Mouse (Mus musculus) lung, embryonic 15.5 days (tissue): ENCODE measurements around the gene Pard3. TPM values are rescaled to one million over a fixed set of nuclear protein-coding genes. Genes with fewer than 3 reads are reported as not detected.

ENCODE experiments used
- ATAC-seq: fragments of 200-750 bp; cut with Nextera tagmentation; 2 replicates; pipeline ENCODE4 v1.8.0; 2017; ENCODE audit warnings: moderate number of reproducible peaks, borderline replicate concordance; ENCODE audit not compliant: low FRiP score, low TSS enrichment; ENCODE audit errors: extremely low read depth
- H3K27ac ChIP-seq: fragments of 300-500 bp; sonication (generic); 2 replicates; pipeline ENCODE4 v1.5.1; 2015; ENCODE audit warnings: moderate library complexity, mild to moderate bottlenecking, inconsistent platforms
- H3K27me3 ChIP-seq: fragments of 300-500 bp; sonication (generic); 2 replicates; pipeline ENCODE4 v1.6.1; 2015; ENCODE audit warnings: inconsistent platforms
- H3K36me3 ChIP-seq: fragments of 300-500 bp; sonication (generic); 2 replicates; pipeline ENCODE4 v1.6.1; 2015; ENCODE audit warnings: inconsistent platforms
- H3K4me1 ChIP-seq: fragments of 300-500 bp; sonication (generic); 2 replicates; pipeline ENCODE4 v1.6.1; 2015; ENCODE audit warnings: inconsistent platforms
- H3K4me2 ChIP-seq: fragments of 300-500 bp; sonication (generic); 2 replicates; pipeline ENCODE4 v1.6.1; 2015; ENCODE audit warnings: inconsistent platforms, mild to moderate bottlenecking, moderate library complexity
- H3K4me3 ChIP-seq: fragments of 300-500 bp; sonication (generic); 2 replicates; pipeline ENCODE4 v1.5.1; 2015; ENCODE audit warnings: mild to moderate bottlenecking, inconsistent platforms
- H3K9ac ChIP-seq: fragments of 300-500 bp; sonication (generic); 2 replicates; pipeline ENCODE4 v1.6.1; 2015; ENCODE audit warnings: inconsistent platforms
- H3K9me3 ChIP-seq: fragments of 300-500 bp; sonication (generic); 2 replicates; pipeline ENCODE4 v1.6.1; 2016; ENCODE audit warnings: inconsistent platforms
- WGBS: fragments of 180-500 bp; shearing (Covaris S2); methylation state at CpG from one replicate; pipeline ENCODE4 v1.1.7; 2015; 5-methylcytosine and 5-hydroxymethylcytosine counted together
- polyA plus RNA-seq: library from polyadenylated mRNA; unstranded; fragments of >200 nt; fragmentation: Nextera tagmentation; extraction: Ambion mirVana; gene quantifications from 2 replicates; pipeline ENCODE4 v1.2.1, GENCODE M21; 2015

The Pard3 gene
- polyA plus RNA-seq, 1 experiment from 2014 or later = 21.9 TPM

GRCm38 (mm10) chr8:127220615-127221014 is 156.9 kb downstream of the Pard3 start:
- Histone ChIP-seq H3K9ac (no peak overlapping the region), H3K36me3 (no peaks in the 10 kb centered on the region), H3K9me3 (no peaks in the 10 kb centered on the region), H3K4me1 (peaks cover 17% of the 10 kb centered on the region; the same call in 1 of the 2 replicates), H3K27ac (no peak overlapping the region), H3K27me3 (no peaks in the 10 kb centered on the region), H3K4me3 (no peak overlapping the region), H3K4me2 (no peak overlapping the region)
- 46% methylated on average over 7 of the region's 7 CpGs for WGBS
- peak; percentile 27; the same call in 1 of the 2 replicates for ATAC-seq

- no peak overlapping the region for H3K27ac ChIP-seq
- peaks cover 29% of the 10 kb centered on the region for H3K4me1 ChIP-seq
- ATAC-seq = no peak
- H3K4me3 ChIP-seq = no peak overlapping the region
- no peak overlapping the region for H3K9ac ChIP-seq
- 63% methylated on average over 3 of the region's 3 CpGs for WGBS
- no peaks in the 10 kb centered on the region for H3K27me3 ChIP-seq
- no peak overlapping the region for H3K4me2 ChIP-seq
- no peaks in the 10 kb centered on the region for H3K9me3 ChIP-seq
- no peaks in the 10 kb centered on the region for H3K36me3 ChIP-seq
Observed at GRCm38 (mm10) chr8:127222361-127222760, 158.7 kb downstream of the Pard3 start.

GRCm38 (mm10) chr8:127226996-127227395 is 163.3 kb downstream of the Pard3 start:
- H3K9me3 ChIP-seq = no peaks in the 10 kb centered on the region
- ATAC-seq = no peak

GRCm38 (mm10) chr8:127227407-127227806 is 163.7 kb downstream of the Pard3 start:
- ATAC-seq = peak; percentile 52; the same call in 1 of the 2 replicates
- Histone ChIP-seq H3K27me3 (no peaks in the 10 kb centered on the region), H3K4me2 (no peak overlapping the region), H3K36me3 (no peaks in the 10 kb centered on the region), H3K4me3 (no peak overlapping the region), H3K9ac (no peak overlapping the region), H3K9me3 (no peaks in the 10 kb centered on the region), H3K4me1 (peaks cover 15% of the 10 kb centered on the region), H3K27ac (no peak overlapping the region)
- WGBS = 73% methylated on average over 4 of the region's 4 CpGs

More at GRCm38 (mm10) chr8:127226996-127227395, 163.3 kb downstream of the Pard3 start:
- Histone ChIP-seq H3K4me3 (no peak overlapping the region), H3K27ac (no peak overlapping the region), H3K9ac (no peak overlapping the region), H3K4me1 (peaks cover 15% of the 10 kb centered on the region), H3K27me3 (no peaks in the 10 kb centered on the region), H3K4me2 (no peak overlapping the region), H3K36me3 (no peaks in the 10 kb centered on the region)
- WGBS = 21% methylated on average over 1 of the region's 1 CpGs

GRCm38 (mm10) chr8:127229325-127230232 is 165.9 kb downstream of the Pard3 start:
- Histone ChIP-seq H3K4me1 (peaks cover 15% of the 10 kb centered on the region), H3K36me3 (no peaks in the 10 kb centered on the region), H3K27me3 (no peaks in the 10 kb centered on the region), H3K4me3 (no peak overlapping the region), H3K9ac (no peak overlapping the region), H3K4me2 (no peak overlapping the region), H3K9me3 (no peaks in the 10 kb centered on the region), H3K27ac (no peak overlapping the region)
- 69% methylated on average over 15 of the region's 15 CpGs for WGBS
- ATAC-seq = no peak

- Histone ChIP-seq H3K4me3 (no peak overlapping the region), H3K9me3 (no peaks in the 10 kb centered on the region), H3K4me2 (no peak overlapping the region), H3K27me3 (no peaks in the 10 kb centered on the region), H3K36me3 (no peaks in the 10 kb centered on the region), H3K4me1 (peaks cover 15% of the 10 kb centered on the region), H3K9ac (no peak overlapping the region), H3K27ac (no peak overlapping the region)
- ATAC-seq = no peak
- 83% methylated on average over 8 of the region's 8 CpGs for WGBS
Observed at GRCm38 (mm10) chr8:127230233-127230595, 166.5 kb downstream of the Pard3 start.

GRCm38 (mm10) chr8:127243351-127243750 is 179.7 kb downstream of the Pard3 start:
- Histone ChIP-seq H3K4me2 (no peak overlapping the region), H3K9ac (no peak overlapping the region), H3K36me3 (no peaks in the 10 kb centered on the region), H3K27me3 (no peaks in the 10 kb centered on the region), H3K4me1 (peaks cover 5% of the 10 kb centered on the region), H3K9me3 (no peaks in the 10 kb centered on the region), H3K27ac (no peak overlapping the region), H3K4me3 (no peak overlapping the region)
- WGBS = 76% methylated on average over 4 of the region's 4 CpGs
- ATAC-seq = no peak

- no peak overlapping the region for H3K4me3 ChIP-seq
- ATAC-seq = no peak
- H3K4me2 ChIP-seq = no peak overlapping the region
- H3K27ac ChIP-seq = no peak overlapping the region
- H3K4me1 ChIP-seq = peaks cover 5% of the 10 kb centered on the region
- WGBS = 49% methylated on average over 11 of the region's 11 CpGs
- H3K9me3 ChIP-seq = no peaks in the 10 kb centered on the region
- H3K9ac ChIP-seq = no peak overlapping the region
- H3K27me3 ChIP-seq = no peaks in the 10 kb centered on the region
- no peaks in the 10 kb centered on the region for H3K36me3 ChIP-seq
Observed at GRCm38 (mm10) chr8:127243841-127244240, 180.1 kb downstream of the Pard3 start.

GRCm38 (mm10) chr8:127250746-127251145 is 187.1 kb downstream of the Pard3 start:
- H3K4me2 ChIP-seq = no peak overlapping the region
- WGBS = 47% methylated on average over 4 of the region's 4 CpGs

GRCm38 (mm10) chr8:127251476-127251875 is 187.8 kb downstream of the Pard3 start:
- no peak for ATAC-seq
- H3K27ac ChIP-seq = no peak overlapping the region
- no peaks in the 10 kb centered on the region for H3K27me3 ChIP-seq
- H3K4me2 ChIP-seq = no peak overlapping the region
- peaks cover 4% of the 10 kb centered on the region; the same call in 1 of the 2 replicates for H3K4me1 ChIP-seq
- 87% methylated on average over 3 of the region's 3 CpGs for WGBS
- H3K9ac ChIP-seq = no peak overlapping the region
- H3K4me3 ChIP-seq = no peak overlapping the region
- H3K36me3 ChIP-seq = no peaks in the 10 kb centered on the region
- H3K9me3 ChIP-seq = no peaks in the 10 kb centered on the region

More at GRCm38 (mm10) chr8:127250746-127251145, 187.1 kb downstream of the Pard3 start:
- Histone ChIP-seq H3K27me3 (no peaks in the 10 kb centered on the region), H3K4me3 (no peak overlapping the region), H3K36me3 (no peaks in the 10 kb centered on the region), H3K9me3 (no peaks in the 10 kb centered on the region), H3K4me1 (peaks cover 4% of the 10 kb centered on the region; the same call in 1 of the 2 replicates), H3K27ac (no peak overlapping the region), H3K9ac (no peak overlapping the region)
- no peak for ATAC-seq

- no peak overlapping the region for H3K9ac ChIP-seq
- no peak overlapping the region for H3K4me2 ChIP-seq
- H3K36me3 ChIP-seq = no peaks in the 10 kb centered on the region
- H3K4me1 ChIP-seq = peaks cover 4% of the 10 kb centered on the region; the same call in 1 of the 2 replicates
- no peak overlapping the region for H3K4me3 ChIP-seq
- no peaks in the 10 kb centered on the region for H3K27me3 ChIP-seq
- 85% methylated on average over 13 of the region's 13 CpGs for WGBS
- no peak overlapping the region for H3K27ac ChIP-seq
- no peak for ATAC-seq
- no peaks in the 10 kb centered on the region for H3K9me3 ChIP-seq
Observed at GRCm38 (mm10) chr8:127251985-127252384, 188.3 kb downstream of the Pard3 start.

- no peak overlapping the region for H3K27ac ChIP-seq
- H3K9ac ChIP-seq = no peak overlapping the region
- H3K4me2 ChIP-seq = no peak overlapping the region
- no peak overlapping the region for H3K4me3 ChIP-seq
- 67% methylated on average over 7 of the region's 7 CpGs for WGBS
- no peaks in the 10 kb centered on the region for H3K9me3 ChIP-seq
- H3K27me3 ChIP-seq = no peaks in the 10 kb centered on the region
- peaks cover 4% of the 10 kb centered on the region; the same call in 1 of the 2 replicates for H3K4me1 ChIP-seq
- no peaks in the 10 kb centered on the region for H3K36me3 ChIP-seq
- ATAC-seq = no peak
Observed at GRCm38 (mm10) chr8:127254625-127255024, 190.9 kb downstream of the Pard3 start.
